ENCODE assay signal across 8 mouse cellular contexts in the genomic region with DNA sequence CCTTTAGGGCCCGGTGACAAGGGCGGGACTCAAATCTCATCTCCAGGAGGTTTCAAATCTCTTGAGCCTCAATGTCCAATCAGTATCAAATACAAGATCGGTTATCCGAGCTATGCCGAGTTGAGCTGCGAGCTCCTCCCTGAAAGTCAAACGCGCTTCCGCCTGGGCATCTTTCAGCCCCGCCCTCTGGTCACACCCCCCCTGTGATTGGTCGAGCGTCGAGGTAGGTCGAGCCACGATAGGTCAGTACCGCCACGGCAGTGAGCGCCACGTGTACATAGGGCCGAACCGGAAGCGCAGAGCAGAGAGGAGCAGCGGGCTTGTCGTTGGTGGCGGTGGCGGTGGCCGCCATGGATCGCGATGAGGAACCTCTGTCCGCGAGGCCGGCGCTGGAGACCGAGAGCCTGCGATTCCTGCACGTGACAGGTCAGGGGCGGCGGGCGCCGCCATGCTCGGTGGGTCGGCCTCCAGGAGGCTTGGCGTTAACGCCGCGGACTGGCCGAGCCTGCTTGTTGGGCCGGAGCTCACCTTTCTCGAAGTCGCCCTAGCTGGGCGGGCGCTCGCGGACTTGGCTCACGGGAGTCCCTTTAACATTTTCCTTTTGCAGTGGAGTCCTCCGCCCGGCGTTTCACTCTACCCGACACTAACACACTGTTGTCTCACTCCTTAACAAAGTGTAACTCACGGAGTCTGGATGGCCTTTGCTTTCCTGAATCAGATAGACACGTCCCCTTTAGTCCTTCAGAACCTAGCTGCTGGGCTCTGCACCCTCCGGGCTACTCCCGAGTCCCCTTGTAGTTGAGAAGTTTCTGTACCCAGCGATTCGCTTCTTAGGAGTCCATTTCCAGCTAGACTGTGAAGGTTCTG. TPM values are rescaled to one million over a fixed set of nuclear protein-coding genes. Genes with fewer than 3 reads are reported as not detected.
DNase-seq lines count a peak whose midpoint lies in the region; ATAC-seq and TF ChIP-seq lines count a peak whose summit lies in the region.

A gene (plus strand): TSS at position 286 of the 867 bp plus-strand sequence.

- H3K27ac ChIP-seq in heart, embryonic 11.5 days (ENCODE audit: low read depth, low read length) = peak within 1 kb of the TSS; percentile 47; the same call in 1 of the 2 replicates
- H3K27ac ChIP-seq in kidney, embryonic 16.5 days (ENCODE audit: low read length) = peak within 1 kb of the TSS; percentile 83
- peak within 1 kb of the TSS; percentile 81 for H3K27ac ChIP-seq in liver, adult 2 months (replicated peaks; ENCODE audit: insufficient read depth, low read depth, low read length)

- peak within 1 kb of the TSS; percentile 74 for H3K9ac ChIP-seq in heart, embryonic 11.5 days (ENCODE audit: low read depth, low read length)
- peak within 1 kb of the TSS; percentile 74 for H3K9ac ChIP-seq in kidney, embryonic 16.5 days (replicated peaks; ENCODE audit: low read length)
- peak within 1 kb of the TSS; percentile 84 for H3K9ac ChIP-seq in liver, adult 2 months (ENCODE audit: low read depth, low read length)

- H3K4me1 ChIP-seq in heart, embryonic 11.5 days (ENCODE audit: control insufficient read depth, insufficient read depth, low read length) = peaks cover 8% of the 10 kb centered on the region; the same call in 1 of the 2 replicates
- peaks cover 30% of the 10 kb centered on the region for H3K4me1 ChIP-seq in kidney, embryonic 16.5 days (ENCODE audit: insufficient read depth, low read length)
- peaks cover 23% of the 10 kb centered on the region for H3K4me1 ChIP-seq in liver, adult 2 months (ENCODE audit: control insufficient read depth, insufficient read depth, low read length)

- ATAC-seq in erythroblast, adult 5-6 weeks (replicated peaks; ENCODE audit: low FRiP score, poor library complexity, severe bottlenecking) = peak; percentile 99
- peak; percentile 100 for ATAC-seq in heart, embryonic 11.5 days (replicated peaks; ENCODE audit: insufficient number of reproducible peaks, low FRiP score, low TSS enrichment)
- ATAC-seq in kidney, embryonic 16.5 days (ENCODE audit: low FRiP score, low TSS enrichment) = peak; percentile 100

- no peak for TF ChIP-seq CTCF in liver, adult 2 months (IDR thresholded peaks at IDR 0.05; ENCODE audit: low read depth, low read length)

- under 1% methylated on average over 65 of the region's 65 CpGs for WGBS in heart, embryonic 11.5 days (ENCODE audit: insufficient replicate concordance)
- 0% methylated on average over 64 of the region's 65 CpGs for WGBS in kidney, embryonic 16.5 days
- WGBS in liver, adult 2 months = under 1% methylated on average over 65 of the region's 65 CpGs

- no peaks in the 10 kb centered on the region for H3K27me3 ChIP-seq in heart, embryonic 11.5 days (ENCODE audit: control insufficient read depth, insufficient read depth, low read length)
- H3K27me3 ChIP-seq in kidney, embryonic 16.5 days (ENCODE audit: insufficient read depth, low read length) = no peaks in the 10 kb centered on the region
- H3K27me3 ChIP-seq in liver, adult 2 months (ENCODE audit: control insufficient read depth, insufficient read depth, low read length) = no peaks in the 10 kb centered on the region
- H3K27me3 ChIP-seq in myocyte (ENCODE audit: control insufficient read depth, insufficient read depth, insufficient read length) = no peaks in the 10 kb centered on the region
- no peaks in the 10 kb centered on the region for H3K27me3 ChIP-seq in splenic B cell, adult 2 months (ENCODE audit: control insufficient read depth, insufficient read depth, low read length, poor library complexity, severe bottlenecking)

- TF ChIP-seq POLR2A in liver, adult 2 months (IDR thresholded peaks at IDR 0.05; ENCODE audit: extremely low read depth, insufficient read depth, low read length) = peak; percentile 95
- TF ChIP-seq POLR2A in myocyte (IDR thresholded peaks at IDR 0.05; ENCODE audit: insufficient read length, low read depth) = peak; percentile 99

- H3ac ChIP-seq in myocyte (ENCODE audit: control insufficient read depth, insufficient read length) = peak within 1 kb of the TSS; percentile 15

- peaks cover 13% of the 10 kb centered on the region for H3K36me3 ChIP-seq in heart, embryonic 11.5 days (ENCODE audit: control insufficient read depth, insufficient read depth, low read length)
- peaks cover 42% of the 10 kb centered on the region for H3K36me3 ChIP-seq in kidney, embryonic 16.5 days (ENCODE audit: insufficient read depth, low read length)
- H3K36me3 ChIP-seq in liver, adult 2 months (ENCODE audit: control insufficient read depth, insufficient read depth, low read length) = peaks cover 34% of the 10 kb centered on the region
- H3K36me3 ChIP-seq in myocyte (ENCODE audit: control insufficient read depth, insufficient read depth) = peaks cover 32% of the 10 kb centered on the region
- H3K36me3 ChIP-seq in splenic B cell, adult 2 months (ENCODE audit: control insufficient read depth, insufficient read depth, low read length, poor library complexity, severe bottlenecking) = peaks cover 9% of the 10 kb centered on the region

- no peaks in the 10 kb centered on the region for H3K9me3 ChIP-seq in heart, embryonic 11.5 days (replicated peaks; ENCODE audit: control insufficient read depth, low read length)
- H3K9me3 ChIP-seq in kidney, embryonic 16.5 days (ENCODE audit: low read length) = no peaks in the 10 kb centered on the region

- H3K4me2 ChIP-seq in heart, embryonic 11.5 days = peak within 1 kb of the TSS; percentile 83
- H3K4me2 ChIP-seq in kidney, embryonic 16.5 days (replicated peaks; ENCODE audit: low read depth, low read length) = peak within 1 kb of the TSS; percentile 84
- H3K4me2 ChIP-seq in myocyte (ENCODE audit: low read depth) = peak within 1 kb of the TSS; percentile 92

- H3K79me2 ChIP-seq in liver, adult 2 months (ENCODE audit: control insufficient read depth, insufficient read depth, low read length) = peaks cover 4% of the 10 kb centered on the region; the same call in 1 of the 2 replicates
- H3K79me2 ChIP-seq in myocyte (ENCODE audit: control insufficient read depth, insufficient read depth) = peaks cover 11% of the 10 kb centered on the region

- peak within 1 kb of the TSS; percentile 75 for H3K4me3 ChIP-seq in heart, embryonic 11.5 days (ENCODE audit: low read depth, low read length)
- peak within 1 kb of the TSS; percentile 74 for H3K4me3 ChIP-seq in kidney, embryonic 16.5 days (ENCODE audit: low read length)
- peak within 1 kb of the TSS; percentile 76 for H3K4me3 ChIP-seq in liver, adult 2 months (ENCODE audit: insufficient read depth, low read depth, low read length)
- peak within 1 kb of the TSS; percentile 55 for H3K4me3 ChIP-seq in myocyte

- DNase-seq in B cell, adult 2 months = peak; percentile 95 to 97
- peak; percentile 99 for DNase-seq in brain, adult 2 months (ENCODE audit: low read depth, low spot score)
- DNase-seq in liver, adult 2 months (ENCODE audit: extremely low read depth, low read depth, low spot score) = peak; percentile 98
- peak; percentile 99 for DNase-seq in splenic B cell, adult 2 months (ENCODE audit: low read depth, low spot score)

TF ChIP-seq in myocyte, 11 proteins besides CTCF, POLR2A, EP300 and RAD21:
- TF ChIP-seq SRF (IDR thresholded peaks at IDR 0.05; ENCODE audit: control insufficient read depth, insufficient read length, low read depth) (peak; percentile 61), TCF3 (IDR thresholded peaks at IDR 0.05; ENCODE audit: insufficient read length, low read depth) (no peak), POLR2AphosphoS2 (IDR thresholded peaks at IDR 0.05; ENCODE audit: insufficient read length, low read depth) (peak; percentile 97), REST (IDR thresholded peaks at IDR 0.05; ENCODE audit: insufficient read depth, insufficient read length) (peak; percentile 49), MAX (IDR thresholded peaks at IDR 0.05; ENCODE audit: low read depth) (peak; percentile 84), USF1 (IDR thresholded peaks at IDR 0.05; ENCODE audit: low read depth) (peak; percentile 54)

RNA-seq across cellular contexts. Expression of the gene that starts here (rescaled TPM):
- 27.7 and 28.0 TPM in 2 replicates for total RNA-seq in erythroblast, adult 5-6 weeks (2015; ENCODE audit: low replicate concordance)
- total RNA-seq in erythroblast, adult 5-6 weeks (2017; ENCODE audit: low replicate concordance) = 14.8 and 15.1 TPM in 2 replicates
- polyA plus RNA-seq in heart, embryonic 11.5 days (2014; fragmentation: Nextera tagmentation; extraction: Ambion mirVana) = 76.4 and 85.5 TPM in 2 replicates
- 111 and 125 TPM in 2 replicates for polyA plus RNA-seq in kidney, embryonic 16.5 days (2015; fragmentation: Nextera tagmentation; extraction: Ambion mirVana)
- 68.9 and 94.2 TPM in 2 replicates for total RNA-seq in liver, adult 2 months (2014; rRNA removed)
- 140 and 164 TPM in 2 replicates for polyA plus RNA-seq in liver, adult 2 months (2012; rRNA removed)
- polyA plus RNA-seq in myocyte (2012; fragmentation: generic; extraction: Trizol) = 50.9 TPM

Comparison
In these comparisons a context has a peak if more than half of its experiments do, and no peak if none do; other contexts are left out.
1. Peak in every context shown above with its lines: DNase-seq, ATAC-seq, H3K4me3 ChIP-seq and H3K27ac ChIP-seq.